Mouse (Mus musculus) CD4-positive helper T cell, adult 2 months (primary cell): ENCODE measurements at regions not wholly inside any gene's neighbourhood (a gene's known extent, or its start where the extent isn't known, plus 50 kb on each side); places are given as distances from the start of the nearest gene placed in this dataset.

ENCODE experiments used
- DNase-seq: peaks from one replicate; pipeline ENCODE4 v3.0.0-alpha.2; 2012; ENCODE audit warnings: low read depth, missing footprints, low spot score

DNA sequence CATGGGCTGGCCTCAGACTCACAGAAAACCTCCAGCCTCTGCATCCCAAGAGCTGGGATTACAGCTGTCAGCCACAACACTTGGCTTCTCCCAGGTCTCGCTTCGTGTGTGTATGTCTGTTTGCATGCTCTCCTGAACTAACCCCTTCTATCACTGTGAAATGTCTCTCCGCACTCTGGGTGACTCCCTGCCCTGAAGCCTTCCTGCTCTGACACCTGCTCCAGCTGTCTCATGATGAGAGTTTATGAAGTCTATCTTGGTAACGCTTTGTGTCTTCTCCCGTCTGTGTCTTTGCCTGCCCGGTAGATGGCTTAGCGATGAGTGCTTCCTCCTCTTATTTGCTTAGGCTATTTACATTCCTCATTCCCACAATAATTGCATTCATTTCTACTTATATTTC lies 133.0 kb downstream of the Ndufa10 start:
- no peak for DNase-seq

GRCm38 (mm10) chr1:92338589-92338988 lies 135.1 kb downstream of the Ndufa10 start:
- no peak for DNase-seq

- no peak for DNase-seq
Observed at GRCm38 (mm10) chr1:92337450-92337849, 136.2 kb downstream of the Ndufa10 start.

DNA sequence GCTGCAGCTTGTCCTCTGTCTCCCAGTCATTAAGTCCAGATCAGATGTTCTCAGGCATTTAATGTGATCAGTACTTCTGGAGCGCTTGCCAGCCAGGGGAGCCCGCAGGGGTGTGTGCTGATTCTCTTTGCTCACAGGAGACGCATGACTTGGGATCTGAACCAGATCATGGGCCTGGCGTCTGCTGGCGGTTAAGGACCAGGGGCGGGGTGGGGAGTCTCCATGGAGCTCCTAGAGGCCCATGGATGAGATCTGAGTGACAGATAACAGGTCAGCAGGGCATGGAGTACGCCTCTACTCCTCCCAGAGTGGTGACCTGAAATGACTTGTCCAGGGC lies 136.7 kb upstream of the Hdac4 start:
- no peak for DNase-seq

GRCm38 (mm10) chr1:92331559-92332247 lies 136.2 kb upstream of the Hdac4 start:
- no peak for DNase-seq

DNA sequence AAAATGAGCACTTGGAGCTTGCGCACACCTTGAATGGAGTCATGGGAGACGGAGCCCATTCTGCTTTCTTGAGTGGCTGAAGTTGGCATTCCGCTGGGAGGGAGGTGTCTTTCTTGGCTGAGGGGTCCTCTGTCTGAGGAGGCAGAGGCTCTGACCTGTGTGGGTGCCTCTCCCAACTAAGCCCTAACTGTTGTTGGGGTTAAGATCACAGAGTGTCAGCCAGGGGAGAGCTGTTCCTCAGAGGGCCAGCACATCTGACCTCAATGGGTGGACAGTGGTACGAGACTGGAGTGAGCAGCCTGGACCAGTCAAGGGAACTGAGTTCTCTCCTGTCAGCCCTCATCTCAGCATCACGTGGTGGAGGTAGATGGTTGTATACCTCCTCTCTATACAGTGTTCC lies 134.7 kb upstream of the Hdac4 start:
- DNase-seq = no peak

DNA sequence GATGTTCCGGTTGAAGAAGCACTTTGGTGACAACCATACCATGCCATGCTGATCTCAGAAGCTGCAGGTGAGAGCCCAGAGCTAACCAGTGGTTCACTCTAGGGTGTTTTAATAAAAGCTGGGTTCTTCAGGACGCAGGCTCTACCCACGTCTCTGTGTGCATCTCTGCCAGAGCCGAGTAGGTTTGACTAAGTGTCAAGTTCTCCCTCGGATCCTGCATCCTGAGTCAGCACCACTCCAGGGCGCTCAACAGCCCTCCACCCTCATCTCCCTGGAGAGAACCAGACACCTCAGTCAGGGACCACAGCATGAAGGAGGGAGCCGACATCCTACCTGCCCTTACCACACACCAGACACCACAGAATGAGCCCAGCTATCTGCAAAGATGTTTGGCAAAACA lies 134.0 kb upstream of the Hdac4 start:
- no peak for DNase-seq

- DNase-seq = no peak
Observed at GRCm38 (mm10) chr1:92327141-92327540, 131.6 kb upstream of the Hdac4 start.

DNA sequence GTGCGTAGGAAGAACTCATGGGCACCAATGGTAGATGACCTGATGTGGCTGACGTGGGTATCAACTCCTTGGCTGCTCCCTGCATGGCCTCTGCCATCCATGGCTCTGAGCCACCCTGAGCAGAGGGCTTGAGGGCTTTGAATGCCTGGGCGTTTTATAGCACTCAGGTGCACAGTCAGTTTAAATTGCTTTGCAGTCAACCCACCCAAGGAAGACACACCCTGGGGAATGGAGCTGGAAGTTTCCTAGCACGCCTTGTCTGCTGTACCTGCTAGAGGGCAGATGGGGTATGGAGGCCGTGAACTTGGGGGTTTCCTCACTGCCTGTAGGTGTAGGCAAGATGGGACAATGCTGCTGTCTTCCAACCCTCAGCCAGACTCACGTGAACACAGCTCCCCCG lies 129.8 kb upstream of the Hdac4 start:
- DNase-seq = no peak

DNA sequence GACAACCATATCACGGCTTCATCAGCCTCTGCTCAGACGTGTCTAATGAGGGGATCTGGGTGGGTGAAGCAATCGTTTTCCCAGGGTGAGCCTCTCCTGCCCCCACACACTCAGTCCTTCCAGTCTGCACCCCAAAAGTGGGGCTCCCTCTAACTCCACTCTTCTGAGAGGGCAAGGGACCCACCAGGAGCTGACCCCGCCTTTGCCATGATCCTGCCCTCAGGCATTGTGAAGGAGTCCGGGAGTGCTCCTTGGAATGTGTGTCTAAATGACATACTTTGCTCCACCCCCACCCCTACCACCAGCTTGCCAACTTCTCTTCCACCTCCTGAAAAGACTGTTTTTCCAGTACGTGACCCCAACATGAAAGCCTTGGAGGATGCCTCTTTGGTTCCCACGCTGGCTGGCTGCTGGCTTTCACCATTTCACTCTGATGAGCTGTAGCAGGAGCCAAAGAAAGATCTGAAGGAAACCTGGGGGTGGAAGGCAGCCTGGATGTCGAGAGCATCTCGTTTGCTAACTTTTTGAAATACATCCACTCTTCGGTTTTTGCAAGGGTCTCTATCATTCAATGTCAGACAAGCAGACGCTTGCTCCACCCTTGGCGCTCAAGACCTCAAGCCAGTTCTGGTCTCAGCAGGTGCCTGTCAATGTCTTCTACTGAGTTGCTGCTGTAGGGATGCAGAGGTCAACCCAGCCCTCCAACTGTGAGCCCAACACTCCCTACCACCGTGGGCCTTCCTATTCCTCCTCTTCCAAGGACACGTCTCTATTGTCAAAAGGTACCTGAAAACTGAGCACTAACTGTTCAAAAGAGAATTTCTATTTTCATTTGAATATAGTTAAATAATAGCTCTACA lies 128.8 kb upstream of the Hdac4 start:
- no peak for DNase-seq

DNA sequence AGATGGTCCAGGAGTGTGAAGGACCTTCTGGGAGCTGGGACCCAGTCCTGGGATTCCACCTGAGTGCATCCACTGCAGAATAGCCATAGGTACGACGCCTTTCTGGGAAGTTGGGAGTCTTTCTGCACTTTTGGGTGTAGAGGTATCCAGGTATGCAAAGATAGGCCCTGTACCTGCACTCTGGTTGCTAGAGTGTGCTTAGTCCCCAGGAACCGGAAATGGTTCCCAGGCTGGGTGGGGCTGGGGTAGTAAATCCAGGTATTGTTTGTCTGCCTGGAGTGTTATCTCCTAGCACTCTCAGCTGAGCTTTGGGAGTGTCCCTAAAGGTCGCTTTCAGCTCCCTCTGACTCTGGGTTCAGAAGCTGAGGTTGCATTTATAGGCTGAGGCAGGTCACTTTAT lies 121.6 kb upstream of the Hdac4 start:
- DNase-seq = no peak

DNA sequence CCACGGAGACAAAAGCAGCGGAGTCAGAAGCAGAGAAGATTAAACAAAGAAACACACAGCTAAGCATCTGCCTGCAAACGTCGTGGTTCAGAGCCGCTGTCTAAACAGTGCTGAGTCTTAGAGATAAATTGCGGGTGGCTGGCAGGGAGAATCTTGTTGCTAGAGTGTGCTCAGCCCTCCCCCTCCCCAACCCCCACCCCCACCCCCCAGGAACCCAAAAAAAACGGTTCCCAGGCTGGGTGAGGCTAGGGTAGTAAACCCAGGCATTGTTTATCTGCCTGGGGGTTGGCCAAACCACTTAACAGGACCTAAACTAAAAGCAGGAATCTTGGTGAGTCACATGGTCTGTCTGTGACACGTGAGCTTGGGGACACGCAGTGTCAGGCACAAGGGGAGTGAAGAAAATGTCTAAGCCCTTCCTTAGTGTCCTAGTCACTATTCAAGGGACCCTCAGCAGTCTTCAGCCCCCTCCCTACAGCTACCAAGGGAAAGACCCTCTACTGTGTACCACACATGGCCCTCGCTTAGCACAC lies 120.8 kb upstream of the Hdac4 start:
- no peak for DNase-seq

DNA sequence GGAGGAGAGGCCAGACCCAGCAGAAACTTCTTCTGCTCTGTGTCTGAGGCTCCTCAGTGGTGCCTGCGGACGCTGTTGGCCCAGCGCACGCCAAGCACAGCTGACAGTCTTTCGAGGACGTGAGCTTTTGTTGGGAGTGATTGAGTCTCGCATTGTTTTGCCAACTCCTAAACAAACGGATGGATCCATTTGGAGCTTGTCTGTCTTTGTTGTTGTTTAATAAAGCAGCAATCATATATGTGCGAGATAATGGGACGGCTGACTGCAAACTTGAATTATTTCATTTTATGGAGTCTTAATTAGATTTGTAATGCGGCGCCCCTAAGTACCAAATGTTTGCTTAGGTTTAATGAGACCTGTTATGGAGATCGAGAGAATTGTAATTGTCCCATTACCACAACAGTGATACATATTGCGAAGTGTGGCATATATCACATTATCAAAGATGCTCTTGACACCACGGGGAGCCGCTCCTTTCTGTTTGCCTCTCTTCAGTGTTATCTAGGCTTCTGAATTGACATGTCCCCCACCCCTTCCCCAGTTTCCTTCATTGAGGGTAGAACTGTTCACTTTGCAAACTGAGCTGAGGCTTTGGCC lies 117.6 kb upstream of the Hdac4 start:
- DNase-seq = no peak

DNA sequence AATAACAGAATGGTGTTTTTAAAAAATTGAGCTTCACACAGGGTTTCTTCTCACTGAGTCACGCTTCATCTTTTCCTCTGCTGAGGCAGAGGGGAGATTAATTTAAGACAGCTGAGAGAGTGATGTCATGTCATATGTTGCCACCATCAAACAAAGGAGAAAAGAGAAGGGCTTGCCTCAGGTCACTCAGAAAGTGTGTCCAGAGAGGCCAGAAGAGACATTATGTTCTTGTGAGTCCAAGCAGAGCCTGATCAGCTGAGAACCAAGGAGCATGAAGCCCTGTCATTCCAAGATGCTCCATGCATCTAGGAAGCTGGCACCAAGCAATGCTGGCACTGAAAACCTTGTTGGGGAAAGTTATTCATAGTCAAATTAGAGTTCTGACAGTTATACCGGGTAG lies 114.4 kb upstream of the Hdac4 start:
- DNase-seq = no peak

GRCm38 (mm10) chr1:92309381-92309780 lies 113.9 kb upstream of the Hdac4 start:
- DNase-seq = no peak

DNA sequence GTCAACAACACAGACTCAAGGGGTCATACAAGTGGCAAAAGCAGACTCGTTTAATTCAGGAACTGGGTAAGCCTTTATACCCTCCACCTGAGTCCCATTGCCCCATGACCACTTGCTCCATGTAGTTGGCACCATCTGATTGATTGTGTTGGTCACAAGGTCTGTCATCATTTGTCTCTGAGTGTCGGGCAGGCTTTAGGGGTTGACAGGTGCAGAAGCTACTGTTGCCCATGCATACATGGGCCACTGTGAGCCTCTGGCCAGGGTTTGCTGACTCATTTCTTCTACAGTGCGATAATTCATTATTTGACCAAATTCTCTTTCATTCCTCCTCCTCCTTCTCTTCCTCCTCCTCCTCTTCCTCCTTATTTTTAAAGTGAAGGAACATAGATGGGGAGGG lies 113.0 kb upstream of the Hdac4 start:
- no peak for DNase-seq

- DNase-seq = no peak
Observed at GRCm38 (mm10) chr1:92306042-92306441, 110.5 kb upstream of the Hdac4 start.

- no peak for DNase-seq
Observed at GRCm38 (mm10) chr1:92299041-92299440, 103.5 kb upstream of the Hdac4 start.

DNA sequence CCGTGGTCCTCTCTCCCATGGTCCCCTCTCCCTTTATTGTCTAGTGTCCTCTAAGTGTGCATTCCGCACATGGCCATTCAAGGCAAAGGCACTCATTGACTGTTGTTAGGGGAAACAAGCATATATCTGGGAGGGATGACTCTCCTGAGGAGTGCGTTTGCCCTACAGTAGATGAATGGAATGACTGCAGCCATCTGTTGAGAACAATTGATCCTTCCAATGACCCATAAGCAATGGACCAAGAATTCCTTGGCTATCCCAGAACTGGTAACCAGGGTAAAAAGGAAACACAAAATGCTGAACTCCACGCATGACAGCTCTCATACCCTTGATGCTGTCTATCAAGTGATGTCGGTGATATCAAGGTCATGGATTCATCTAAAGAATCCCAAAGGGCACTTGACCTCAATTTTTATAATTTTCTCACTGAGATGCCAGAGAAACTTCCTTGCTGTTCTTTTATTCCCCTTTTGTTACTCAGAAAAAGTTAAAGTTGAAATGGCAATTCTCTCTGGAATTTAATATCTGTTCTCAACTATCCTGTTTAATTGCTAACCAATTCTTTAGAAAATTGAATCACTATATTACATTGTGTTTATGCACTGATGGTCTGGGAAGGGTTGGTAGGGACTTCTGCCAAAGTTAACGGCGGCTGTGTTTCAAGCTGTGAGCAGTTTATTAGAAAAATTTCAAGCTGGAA lies 97.3 kb upstream of the Hdac4 start:
- no peak for DNase-seq

GRCm38 (mm10) chr1:92286966-92287342 lies 91.5 kb upstream of the Hdac4 start:
- DNase-seq = no peak

GRCm38 (mm10) chr1:92286013-92286965 lies 90.8 kb upstream of the Hdac4 start:
- no peak for DNase-seq
